Mouse (Mus musculus): Measurements from ENCODE around the gene Tdrd12. TPM values are rescaled to one million over a fixed set of nuclear protein-coding genes. Genes with fewer than 3 reads are reported as not detected.

Tdrd12 gene
- polyA plus RNA-seq (2012) = not detected in 2 replicates

DNA sequence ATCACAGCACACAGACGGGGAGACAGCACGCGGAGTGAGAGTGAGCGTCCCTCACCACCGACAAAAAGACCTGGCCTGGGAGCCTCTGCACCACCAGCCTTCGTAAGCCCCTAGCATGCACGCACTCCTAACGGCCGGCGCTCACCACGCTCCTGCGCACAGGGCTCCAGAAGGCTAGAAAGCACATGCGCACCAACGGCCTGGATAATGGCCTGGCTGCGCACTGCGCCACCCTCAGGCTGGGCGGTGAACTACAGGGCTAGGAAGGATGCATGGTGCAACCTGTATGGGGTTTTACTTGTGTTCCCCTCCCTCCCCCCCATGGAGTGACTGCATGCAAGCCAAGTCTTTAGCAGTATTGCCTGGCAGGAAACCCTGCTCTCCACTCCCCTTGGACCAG is at the start of gene Tdrd12:
Gene Tdrd12, minus strand, starts transcription at position 184 of the 400 bp plus-strand sequence.

DNA sequence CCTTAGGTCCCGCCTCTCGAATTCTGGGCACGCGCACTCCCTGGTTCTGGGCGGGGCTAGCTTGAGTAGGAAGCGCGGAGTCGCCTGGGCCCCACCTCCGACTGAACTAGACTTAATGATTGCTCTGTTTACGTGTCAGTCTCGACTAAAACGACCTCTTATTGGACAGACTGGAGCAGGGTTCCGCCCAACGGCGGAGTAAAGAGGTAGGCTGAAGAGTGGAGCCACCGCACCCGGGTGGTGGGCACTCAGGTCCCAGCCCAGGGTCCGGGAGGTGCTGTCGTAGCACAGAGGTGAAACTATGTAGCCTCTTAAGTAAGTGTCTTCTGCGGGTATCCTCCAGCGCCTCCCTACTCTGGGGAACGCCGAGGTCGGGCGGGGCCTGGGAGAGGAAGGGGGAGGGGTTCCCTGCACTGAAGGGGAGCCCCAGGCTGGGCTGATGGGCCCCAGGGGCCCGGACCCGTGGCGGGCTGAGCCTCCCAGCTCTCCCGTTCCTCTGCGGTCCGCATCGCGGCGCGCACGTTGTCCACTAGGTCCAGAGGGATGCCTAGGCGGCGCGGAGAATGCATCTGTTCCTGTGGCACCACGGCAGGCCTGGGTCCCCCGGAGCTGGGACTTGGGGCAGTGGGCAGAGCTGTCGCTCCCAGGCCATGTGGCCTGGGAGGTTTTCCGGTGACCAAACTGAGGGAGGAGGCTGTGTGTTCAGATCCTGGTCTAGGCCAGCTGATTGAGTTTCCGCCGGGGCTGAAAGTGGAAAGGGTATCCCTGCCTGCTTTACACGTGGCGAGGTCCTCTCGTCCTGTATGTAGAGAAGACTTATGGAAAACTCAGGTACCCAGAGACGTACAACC is 48.7 kb upstream of the Tdrd12 start, which contains the start of gene Ankrd27:
Gene Ankrd27, plus strand, starts transcription at position 190 of the 851 bp plus-strand sequence.

GRCm38 (mm10) chr7:35585191-35586054 is 47.9 kb upstream of the Tdrd12 start, which contains the start of gene Rgs9bp:
TSS of gene Rgs9bp (minus strand) at chr7:35585582.

GRCm38 (mm10) chr7:35556205-35556603 is 18.7 kb upstream of the Tdrd12 start, which contains the start of gene Nudt19:
TSS of gene Nudt19 (minus strand) at chr7:35556304.

DNA sequence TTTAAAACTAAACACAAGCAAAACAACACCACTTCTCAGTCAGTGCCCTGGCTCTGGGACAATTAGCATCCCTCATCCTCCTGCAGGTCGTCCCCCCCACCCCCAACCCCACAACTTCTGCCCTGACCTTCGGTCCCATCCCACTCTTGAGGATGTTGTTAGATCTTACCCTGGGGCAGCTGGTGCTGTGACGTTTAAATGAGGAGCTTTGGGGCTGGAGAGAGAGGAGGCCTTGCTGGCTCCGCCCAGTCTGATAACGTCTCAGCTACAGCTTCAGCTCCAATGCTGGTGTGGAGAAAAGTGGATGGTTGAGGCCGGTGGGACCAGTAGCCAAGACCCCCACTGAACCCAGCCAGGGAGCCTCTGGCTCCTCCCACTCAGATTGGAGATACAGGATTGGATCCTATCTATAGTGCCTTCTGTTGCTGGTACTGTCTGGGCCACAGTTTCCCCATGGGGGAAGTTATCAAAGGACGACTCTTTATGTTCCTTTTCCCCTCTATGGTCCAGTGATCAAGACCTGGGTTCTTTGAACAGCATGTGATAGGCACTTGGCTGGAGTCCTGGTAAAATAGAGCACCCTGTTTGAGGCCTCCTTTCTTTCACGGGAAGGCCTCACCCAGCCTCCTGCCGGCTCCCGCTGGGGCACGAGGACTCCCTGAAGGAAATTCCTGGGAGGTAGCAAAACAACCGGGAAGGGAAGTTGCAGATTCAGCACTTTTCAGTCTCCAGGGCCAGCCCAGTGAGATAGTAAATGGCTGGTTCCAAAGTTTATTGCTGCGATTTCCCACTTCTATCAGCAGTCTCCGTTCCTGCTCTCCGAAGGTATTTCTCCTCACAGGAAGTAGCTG is 89.3 kb downstream of the Tdrd12 start, which contains the start of gene Slc7a9:
Gene Slc7a9, plus strand, starts transcription at position 801 of the 851 bp plus-strand sequence.

Other genes starting within 250 kb of the Tdrd12 start
- 7.5 and 8.5 TPM in 2 replicates for gene Gpatch1, start 219.3 kb downstream of the Tdrd12 start, polyA plus RNA-seq (2012)
- 0.02 and 0.04 TPM in 2 replicates for gene Rhpn2, start 203.6 kb downstream of the Tdrd12 start, polyA plus RNA-seq (2012)
- 6.5 and 7.7 TPM in 2 replicates for gene Faap24, start 140.9 kb downstream of the Tdrd12 start, polyA plus RNA-seq (2012)
- 9.6 and 11.4 TPM in 2 replicates for gene Cep89, start 140.7 kb downstream of the Tdrd12 start, polyA plus RNA-seq (2012)
- gene Slc7a9, start 88.9 kb downstream of the Tdrd12 start, polyA plus RNA-seq (2012) = not detected in 2 replicates
- 21.8 and 22.6 TPM in 2 replicates for gene Nudt19, start 18.6 kb upstream of the Tdrd12 start, polyA plus RNA-seq (2012)
- gene Rgs9bp, start 47.8 kb upstream of the Tdrd12 start, polyA plus RNA-seq (2012) = 0.19 and 0.27 TPM in 2 replicates
- gene Ankrd27, start 48.5 kb upstream of the Tdrd12 start, polyA plus RNA-seq (2012) = 81.2 and 125 TPM in 2 replicates
- 124 and 163 TPM in 2 replicates for gene Pdcd5, start 109.8 kb upstream of the Tdrd12 start, polyA plus RNA-seq (2012)
- 26.4 and 28.6 TPM in 2 replicates for gene Dpy19l3, start 216.7 kb upstream of the Tdrd12 start, polyA plus RNA-seq (2012)

All from megakaryocyte-erythroid progenitor cell, adult 5 weeks (primary cell).